Mouse (Mus musculus) CH12F3 (cell line): ENCODE data around the gene Gli2.

Source experiments
- in situ Hi-C: fragments of 300-500 bp; cut with MboI; formaldehyde crosslinking; loops from 2 replicates; pipeline ENCODE4 v1.14.3; 2020; ENCODE audit warnings: low sequenced_read_pairs

Gli2 gene

DNA sequence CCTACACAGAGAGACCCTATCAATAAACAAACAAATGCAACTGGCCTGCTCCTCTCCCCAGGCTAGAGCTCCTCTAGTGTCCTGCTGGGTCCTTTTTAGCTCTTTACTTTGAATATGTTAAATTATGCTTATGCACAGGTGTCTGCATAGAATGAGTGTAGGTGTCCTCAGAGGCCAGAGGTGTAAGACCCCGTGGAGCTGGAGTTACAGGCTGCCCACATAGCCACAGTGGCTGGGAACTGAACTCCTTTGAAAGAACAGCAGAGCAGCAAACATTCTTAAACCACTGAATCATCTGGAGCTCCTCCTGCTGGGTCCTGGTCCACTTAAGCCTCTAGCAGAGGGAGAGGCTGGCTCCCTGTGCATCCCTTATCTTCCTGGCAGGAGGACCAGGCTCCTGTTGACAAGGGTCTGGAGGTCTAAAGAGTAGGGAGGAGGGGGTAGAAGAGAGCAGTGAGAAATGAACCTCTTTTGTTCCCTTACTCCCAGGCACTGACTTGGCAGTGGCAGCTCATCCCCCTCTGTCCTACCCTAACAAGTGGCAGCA lies 49.5 kb downstream of the Gli2 start:
- in situ Hi-C loops, result no loop called here

DNA sequence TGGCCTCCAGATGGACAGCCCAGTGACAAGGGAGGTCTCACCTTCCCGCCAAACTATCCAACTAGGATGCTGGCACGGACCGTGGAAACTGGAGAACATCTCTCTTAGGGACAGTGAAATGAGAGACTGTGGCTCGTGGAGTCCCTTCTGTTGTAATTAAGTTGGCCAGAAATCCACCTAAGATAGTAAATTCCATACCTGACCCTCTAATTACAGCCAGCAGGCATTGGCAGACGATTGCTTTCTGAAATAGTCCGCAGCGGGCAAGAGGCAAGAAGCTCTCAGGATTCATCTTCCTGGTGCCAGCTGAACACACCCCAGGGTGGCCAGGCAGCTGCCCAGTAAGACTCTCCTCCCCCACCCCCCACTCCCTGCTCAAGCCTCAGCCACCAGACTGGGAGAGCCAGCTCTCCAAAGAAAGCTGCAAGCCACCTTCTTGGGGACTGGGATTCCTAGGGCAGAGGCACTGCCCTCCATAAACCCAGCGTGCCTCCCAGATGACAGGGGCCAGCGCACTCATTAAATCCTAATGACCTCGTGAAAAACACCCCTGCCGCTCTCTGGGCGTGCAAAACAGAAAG lies 51.9 kb downstream of the Gli2 start:
- in situ Hi-C loops, result no loop called here

- in situ Hi-C loops, result no loop called here
Observed at GRCm38 (mm10) chr1:118994482-118995105, 58.8 kb downstream of the Gli2 start.

DNA sequence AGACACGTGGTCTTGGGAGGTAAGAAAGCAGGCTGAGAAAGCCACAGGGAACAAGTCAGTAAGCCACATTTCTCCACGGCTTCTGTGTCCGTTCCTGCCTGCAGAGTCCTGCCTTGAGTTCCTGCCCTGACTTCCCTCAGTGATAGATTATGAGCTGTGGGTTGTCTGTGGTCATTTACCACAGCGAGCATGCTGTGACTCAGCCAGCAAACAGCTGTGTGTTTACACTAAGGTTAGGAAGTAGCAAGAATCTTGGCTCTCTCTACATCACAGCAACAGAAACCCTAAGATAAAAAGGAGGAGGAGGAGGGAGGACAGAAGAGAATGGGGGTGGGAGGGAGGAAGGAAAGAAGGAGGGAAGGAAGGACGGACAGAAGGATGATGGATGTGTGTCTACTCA lies 59.6 kb downstream of the Gli2 start:
- in situ Hi-C loops, result no loop called here

GRCm38 (mm10) chr1:118988331-118988730 lies 65.1 kb downstream of the Gli2 start:
- in situ Hi-C loops, result no loop called here

- in situ Hi-C loops, result no loop called here
Observed at GRCm38 (mm10) chr1:118987538-118987937, 65.9 kb downstream of the Gli2 start.

- in situ Hi-C loops, result no loop called here
Observed at GRCm38 (mm10) chr1:118983389-118983788, 70.0 kb downstream of the Gli2 start.

- in situ Hi-C loops, result no loop called here
Observed at GRCm38 (mm10) chr1:118982805-118983211, 70.6 kb downstream of the Gli2 start.

- in situ Hi-C loops, result no loop called here
Observed at GRCm38 (mm10) chr1:118981943-118982804, 71.2 kb downstream of the Gli2 start.

- in situ Hi-C loops, result no loop called here
Observed at GRCm38 (mm10) chr1:118980636-118981035, 72.8 kb downstream of the Gli2 start.

GRCm38 (mm10) chr1:118976596-118976995 lies 76.8 kb downstream of the Gli2 start:
- in situ Hi-C loops, result no loop called here

GRCm38 (mm10) chr1:118975376-118975775 lies 78.0 kb downstream of the Gli2 start:
- in situ Hi-C loops, result no loop called here

- in situ Hi-C loops, result no loop called here
Observed at GRCm38 (mm10) chr1:118970068-118970467, 83.4 kb downstream of the Gli2 start.

DNA sequence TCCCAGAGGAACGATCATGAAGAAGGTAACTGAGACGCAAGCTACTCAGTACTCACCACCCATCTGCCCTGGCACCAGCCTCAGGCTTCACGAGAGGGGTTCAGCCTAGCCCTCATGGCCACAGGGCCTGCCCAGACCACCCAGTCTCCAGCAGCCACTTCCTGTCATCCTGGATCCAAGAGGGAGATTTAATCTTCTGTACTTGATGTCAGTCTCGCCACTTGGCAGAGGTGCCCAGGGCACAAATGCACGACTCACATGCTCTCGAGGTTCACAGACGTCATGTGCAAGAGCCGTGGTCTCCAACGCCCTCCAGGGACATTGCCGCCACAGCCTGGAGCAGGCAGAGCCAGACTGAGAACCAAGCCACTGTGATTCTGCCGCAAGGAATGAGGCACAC lies 84.0 kb downstream of the Gli2 start:
- in situ Hi-C loops, result no loop called here

DNA sequence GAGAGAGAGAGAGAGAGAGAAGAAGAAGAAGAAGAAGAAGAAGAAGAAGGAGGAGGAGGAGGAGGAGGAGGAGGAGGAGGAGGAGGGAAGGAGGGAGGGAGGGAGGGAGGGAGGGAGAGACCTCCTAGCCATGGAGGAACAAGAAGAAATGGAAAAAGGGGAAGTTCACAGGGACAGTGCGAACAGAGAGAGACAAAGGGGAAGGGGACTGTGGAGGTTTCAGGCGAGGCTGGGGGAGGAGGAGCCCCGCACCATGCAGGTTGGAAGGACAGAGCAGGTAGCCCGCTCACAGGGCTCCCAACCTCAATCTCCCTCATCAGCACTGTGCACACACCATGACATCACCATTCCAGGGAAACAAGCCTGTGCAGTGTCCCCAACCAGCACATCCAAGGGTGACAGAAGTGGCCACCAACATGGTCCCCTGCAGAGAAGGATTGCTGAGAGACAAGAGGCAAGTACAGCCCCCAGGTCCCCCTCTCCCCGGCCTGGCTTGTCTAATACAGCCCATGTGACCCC lies 84.7 kb downstream of the Gli2 start:
- in situ Hi-C loops, result no loop called here

DNA sequence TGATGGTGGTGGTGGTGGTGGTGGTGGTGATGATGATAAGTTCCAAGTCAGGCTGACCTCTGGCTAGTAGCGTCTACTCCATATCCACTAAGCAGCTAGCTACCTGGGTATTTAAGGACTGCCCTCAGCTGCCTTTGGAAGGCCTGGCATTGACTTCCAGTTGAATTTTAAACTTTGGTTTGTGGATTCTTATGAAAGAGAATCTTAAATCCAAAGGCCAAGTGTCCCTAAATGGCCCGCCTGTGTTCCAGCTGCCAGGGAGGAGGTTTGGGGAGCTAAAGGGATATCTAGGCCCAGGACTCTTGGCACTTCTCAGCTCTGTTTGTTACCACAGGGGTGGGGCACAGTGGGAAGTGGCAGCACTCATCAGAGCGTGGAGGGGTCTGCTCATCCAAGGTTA lies 85.4 kb downstream of the Gli2 start:
- in situ Hi-C loops, result no loop called here

- in situ Hi-C loops, result no loop called here
Observed at GRCm38 (mm10) chr1:118967281-118967680, 86.1 kb downstream of the Gli2 start.

- in situ Hi-C loops, result no loop called here
Observed at GRCm38 (mm10) chr1:118958644-118959043, 94.8 kb downstream of the Gli2 start.

DNA sequence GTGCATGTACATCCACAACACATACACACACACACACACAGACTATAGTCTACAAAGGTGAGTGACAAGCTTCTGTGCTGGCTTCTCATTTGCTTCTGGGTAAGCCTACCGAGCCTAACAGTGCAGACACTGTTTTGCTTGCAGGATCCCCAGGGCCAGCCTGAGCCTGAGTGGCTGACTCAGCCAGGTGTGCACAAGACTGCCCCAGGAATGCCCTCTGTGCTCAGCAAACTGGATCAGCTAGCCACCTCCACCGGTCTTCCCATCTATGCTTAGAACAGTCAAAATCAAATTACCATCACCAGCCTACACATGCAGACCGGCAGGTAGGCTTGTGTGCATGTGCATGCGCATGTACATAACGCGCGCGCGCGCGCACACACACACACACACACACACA lies 97.6 kb downstream of the Gli2 start:
- in situ Hi-C loops, result no loop called here

- in situ Hi-C loops, result no loop called here
Observed at GRCm38 (mm10) chr1:118954434-118955301, 98.8 kb downstream of the Gli2 start.

- in situ Hi-C loops, result no loop called here
Observed at GRCm38 (mm10) chr1:118953031-118953430, 100.4 kb downstream of the Gli2 start.
